Mouse (Mus musculus): ENCODE data around the gene Tcf20. TPM values are rescaled to one million over a fixed set of nuclear protein-coding genes. Genes with fewer than 3 reads are reported as not detected.

The Tcf20 gene
- polyA plus RNA-seq (2012; ENCODE audit: insufficient read depth, low replicate concordance): 4.5 and 7.5 TPM in 2 replicates

GRCm38 (mm10) chr15:82987732-82988112 lies at the start of gene Tcf20:
Gene Tcf20 (minus strand): TSS chr15:82987872.
- TF ChIP-seq GATA1 (IDR thresholded peaks at IDR 0.05; ENCODE audit: borderline replicate concordance, low read length): no peak
- peaks cover 76% of the 10 kb centered on the region for H3K27me3 ChIP-seq (replicated peaks)

GRCm38 (mm10) chr15:83036900-83037519 lies 49.3 kb upstream of the Tcf20 start:
- TF ChIP-seq GATA1 (IDR thresholded peaks at IDR 0.05; ENCODE audit: borderline replicate concordance, low read length): no peak
- TF ChIP-seq FLI1 (IDR thresholded peaks at IDR 0.05; ENCODE audit: low read length): no peak
- Histone ChIP-seq H3K36me3 (replicated peaks; ENCODE audit: low read length) (no peaks in the 10 kb centered on the region), H3K4me3 (replicated peaks) (no peak overlapping the region), H3K4me1 (peaks cover 71% of the 10 kb centered on the region), H3K9me3 (no peaks in the 10 kb centered on the region), H3K27me3 (replicated peaks) (peaks cover 40% of the 10 kb centered on the region)

More at GRCm38 (mm10) chr15:82987732-82988112, at the start of gene Tcf20:
- Histone ChIP-seq H3K4me1 (peaks cover 64% of the 10 kb centered on the region), H3K4me3 (replicated peaks) (peak within 1 kb of the TSS; percentile 92), H3K9me3 (no peaks in the 10 kb centered on the region), H3K36me3 (replicated peaks; ENCODE audit: low read length) (no peaks in the 10 kb centered on the region)

GRCm38 (mm10) chr15:83036089-83036488 lies 48.4 kb upstream of the Tcf20 start:
- Histone ChIP-seq H3K4me3 (replicated peaks) (no peak overlapping the region), H3K9me3 (no peaks in the 10 kb centered on the region), H3K4me1 (peaks cover 80% of the 10 kb centered on the region), H3K36me3 (replicated peaks; ENCODE audit: low read length) (no peaks in the 10 kb centered on the region), H3K27me3 (replicated peaks) (peaks cover 32% of the 10 kb centered on the region)
- TF ChIP-seq GATA1 (IDR thresholded peaks at IDR 0.05; ENCODE audit: borderline replicate concordance, low read length) (no peak), FLI1 (IDR thresholded peaks at IDR 0.05; ENCODE audit: low read length) (no peak)

GRCm38 (mm10) chr15:83034275-83034977 lies 46.8 kb upstream of the Tcf20 start:
- H3K4me3 ChIP-seq (replicated peaks): peak overlapping the region; percentile 92
- TF ChIP-seq GATA1 (IDR thresholded peaks at IDR 0.05; ENCODE audit: borderline replicate concordance, low read length) (no peak), FLI1 (IDR thresholded peaks at IDR 0.05; ENCODE audit: low read length) (no peak)
- peaks cover 18% of the 10 kb centered on the region for H3K27me3 ChIP-seq (replicated peaks)
- no peaks in the 10 kb centered on the region for H3K36me3 ChIP-seq (replicated peaks; ENCODE audit: low read length)
- peaks cover 96% of the 10 kb centered on the region for H3K4me1 ChIP-seq
- no peaks in the 10 kb centered on the region for H3K9me3 ChIP-seq

- Histone ChIP-seq H3K9me3 (no peaks in the 10 kb centered on the region), H3K27me3 (replicated peaks) (peaks cover 9% of the 10 kb centered on the region), H3K4me3 (replicated peaks) (peak within 1 kb of the TSS; percentile 92), H3K4me1 (peaks cover 98% of the 10 kb centered on the region), H3K36me3 (replicated peaks; ENCODE audit: low read length) (no peaks in the 10 kb centered on the region)
- TF ChIP-seq FLI1 (IDR thresholded peaks at IDR 0.05; ENCODE audit: low read length): no peak
- no peak for TF ChIP-seq GATA1 (IDR thresholded peaks at IDR 0.05; ENCODE audit: borderline replicate concordance, low read length)
Measured at GRCm38 (mm10) chr15:83032981-83033541, 45.4 kb upstream of the Tcf20 start, which contains the start of gene Nfam1. Gene Nfam1 (minus strand): TSS chr15:83033306.

- TF ChIP-seq GATA1 (IDR thresholded peaks at IDR 0.05; ENCODE audit: borderline replicate concordance, low read length) (no peak), FLI1 (IDR thresholded peaks at IDR 0.05; ENCODE audit: low read length) (no peak)
- H3K9me3 ChIP-seq: no peaks in the 10 kb centered on the region
- H3K4me1 ChIP-seq: peaks cover 99% of the 10 kb centered on the region
- H3K27me3 ChIP-seq (replicated peaks): peaks cover 9% of the 10 kb centered on the region
- peaks cover 12% of the 10 kb centered on the region for H3K36me3 ChIP-seq (replicated peaks; ENCODE audit: low read length)
- H3K4me3 ChIP-seq (replicated peaks): peak overlapping the region; percentile 79
Measured at GRCm38 (mm10) chr15:83030884-83031283, 43.2 kb upstream of the Tcf20 start.

GRCm38 (mm10) chr15:83029725-83030718 lies 42.4 kb upstream of the Tcf20 start:
- peaks cover 21% of the 10 kb centered on the region for H3K36me3 ChIP-seq (replicated peaks; ENCODE audit: low read length)
- peaks cover 96% of the 10 kb centered on the region for H3K4me1 ChIP-seq
- peaks cover under 1% of the 10 kb centered on the region; the same call in 1 of the 2 replicates for H3K9me3 ChIP-seq
- H3K27me3 ChIP-seq (replicated peaks): peaks cover 12% of the 10 kb centered on the region
- peak overlapping the region; percentile 83 for H3K4me3 ChIP-seq (replicated peaks)
- TF ChIP-seq GATA1 (IDR thresholded peaks at IDR 0.05; ENCODE audit: borderline replicate concordance, low read length) (no peak), FLI1 (IDR thresholded peaks at IDR 0.05; ENCODE audit: low read length) (no peak)

GRCm38 (mm10) chr15:83026129-83026528 lies 38.5 kb upstream of the Tcf20 start:
- Histone ChIP-seq H3K9me3 (peaks cover 4% of the 10 kb centered on the region; the same call in 1 of the 2 replicates), H3K4me1 (peaks cover 79% of the 10 kb centered on the region), H3K36me3 (replicated peaks; ENCODE audit: low read length) (peaks cover 32% of the 10 kb centered on the region), H3K27me3 (replicated peaks) (peaks cover 10% of the 10 kb centered on the region), H3K4me3 (replicated peaks) (no peak overlapping the region)
- TF ChIP-seq GATA1 (IDR thresholded peaks at IDR 0.05; ENCODE audit: borderline replicate concordance, low read length): no peak
- TF ChIP-seq FLI1 (IDR thresholded peaks at IDR 0.05; ENCODE audit: low read length): no peak
